Mouse (Mus musculus) megakaryocyte, embryonic 14.5 days (primary cell): ENCODE measurements around the gene Pitpna.

Source experiments
- FLI1 ChIP-seq: IDR thresholded peaks from 2 replicates; pipeline ENCODE4 v1.6.1; 2012; ENCODE audit warnings: low read length, inconsistent platforms, mixed read lengths
- GATA1 ChIP-seq: IDR thresholded peaks from 3 replicates; pipeline ENCODE4 v1.6.1; 2012; ENCODE audit warnings: mixed read lengths, low read length, inconsistent platforms, borderline replicate concordance

- TF ChIP-seq GATA1 = no peak
- no peak for TF ChIP-seq FLI1
Measured at GRCm38 (mm10) chr11:75660081-75660590, 72.2 kb downstream of the Pitpna start.
